Comparison of ENCODE assay signal across 23 mouse cellular contexts in genomic region chr1:133317149-133317548, GRCm38 (mm10). TPM values are rescaled to one million over a fixed set of nuclear protein-coding genes. Genes with fewer than 3 reads are reported as not detected.
A peak's percentile ranks its signal among the peaks of the same experiment; 100 is the strongest.
DNase-seq lines count a peak whose midpoint lies in the region; ATAC-seq and TF ChIP-seq lines count a peak whose summit lies in the region.
"Had no signal": no experiment of that assay in that cellular context is flagged by ENCODE, and none has a peak within 500 bp of the region (broad histone marks: within the 10 kb centered on the region; RNA-seq: fewer than 3 reads in every experiment).

No protein-coding gene starts in this region.

- TF ChIP-seq POLR2A in heart, adult 2 months (IDR thresholded peaks at IDR 0.05; ENCODE audit: insufficient read depth, low read depth, low read length) = no peak

- no peaks in the 10 kb centered on the region for H3K4me1 ChIP-seq in heart, adult 2 months (ENCODE audit: control insufficient read depth, insufficient read depth, low read length)
- no peaks in the 10 kb centered on the region for H3K4me1 ChIP-seq in liver, postnatal 0 days (ENCODE audit: insufficient read depth)
- peaks cover under 1% of the 10 kb centered on the region for H3K4me1 ChIP-seq in liver, embryonic 11.5 days (replicated peaks; ENCODE audit: control insufficient read depth, insufficient read depth, low read length)
- H3K4me1 ChIP-seq: limb, embryonic 13.5 days had no signal

- ATAC-seq in liver, postnatal 0 days = no peak
- ATAC-seq in liver, embryonic 11.5 days (replicated peaks; ENCODE audit: low FRiP score) = no peak
- ATAC-seq in megakaryocyte, adult 5-6 weeks (ENCODE audit: poor library complexity, severe bottlenecking) = no peak
- ATAC-seq: CD4-positive, CD25-positive, alpha-beta regulatory T cell, adult 4 months; hindbrain, embryonic 16.5 days had no signal

- intact Hi-C loops in heart, adult 2 months (cut with DNase I) = no loop called here
- intact Hi-C loops in heart, postnatal 14 days (cut with DNase I) = no loop called here

- H3K27ac ChIP-seq in heart, adult 2 months = no peak overlapping the region
- no peak overlapping the region for H3K27ac ChIP-seq in liver, postnatal 0 days (ENCODE audit: low read depth)
- H3K27ac ChIP-seq in liver, embryonic 11.5 days (ENCODE audit: low read depth, low read length) = no peak overlapping the region
- H3K27ac ChIP-seq: embryonic facial prominence, embryonic 15.5 days; limb, embryonic 13.5 days had no signal

- no peak overlapping the region for H3K9ac ChIP-seq in heart, adult 2 months (ENCODE audit: low read depth, low read length)
- H3K9ac ChIP-seq in liver, postnatal 0 days (replicated peaks) = no peak overlapping the region
- no peak overlapping the region for H3K9ac ChIP-seq in liver, embryonic 11.5 days (ENCODE audit: low read depth, low read length)
- H3K9ac ChIP-seq: embryonic facial prominence, embryonic 15.5 days; limb, embryonic 13.5 days had no signal

- no peaks in the 10 kb centered on the region for H3K36me3 ChIP-seq in heart, adult 2 months (ENCODE audit: control insufficient read depth, insufficient read depth, low read length)
- H3K36me3 ChIP-seq in liver, postnatal 0 days (replicated peaks; ENCODE audit: insufficient read depth, low read length) = 0 out of 2 replicates have a peak, but pooled peaks cover 2% of the 10 kb centered on the region
- no peaks in the 10 kb centered on the region for H3K36me3 ChIP-seq in liver, embryonic 11.5 days (ENCODE audit: control insufficient read depth, insufficient read depth, low read length)
- H3K36me3 ChIP-seq: embryonic facial prominence, embryonic 15.5 days; limb, embryonic 13.5 days had no signal

- no peaks in the 10 kb centered on the region for H3K9me3 ChIP-seq in liver, postnatal 0 days (ENCODE audit: low read length)
- H3K9me3 ChIP-seq in liver, embryonic 11.5 days (ENCODE audit: control insufficient read depth, low read length) = no peaks in the 10 kb centered on the region
- H3K9me3 ChIP-seq: embryonic facial prominence, embryonic 15.5 days; limb, embryonic 13.5 days had no signal

- peak; percentile 49 for TF ChIP-seq CTCF in heart, adult 2 months (IDR thresholded peaks at IDR 0.05)
- peak; percentile 44 for TF ChIP-seq CTCF in liver, postnatal 0 days (IDR thresholded peaks at IDR 0.05; ENCODE audit: low read depth)

- no peak for TF ChIP-seq EP300 in heart, adult 2 months (IDR thresholded peaks at IDR 0.05; ENCODE audit: insufficient read depth, low read depth, low read length)
- no peak for TF ChIP-seq EP300 in liver, postnatal 0 days (IDR thresholded peaks at IDR 0.05; ENCODE audit: low read depth)

- H3K79me2 ChIP-seq in heart, adult 2 months (replicated peaks; ENCODE audit: control insufficient read depth, insufficient read depth, low read length) = no peaks in the 10 kb centered on the region

- WGBS in heart, adult 2 months = 74% methylated on average over 1 of the region's 1 CpGs
- 72% methylated on average over 1 of the region's 1 CpGs for WGBS in liver, postnatal 0 days (ENCODE audit: insufficient replicate concordance)
- 68% methylated on average over 1 of the region's 1 CpGs for WGBS in liver, embryonic 11.5 days

- no peak overlapping the region for H3K4me2 ChIP-seq in liver, postnatal 0 days (ENCODE audit: low read depth, low read length)
- no peak overlapping the region for H3K4me2 ChIP-seq in liver, embryonic 11.5 days
- H3K4me2 ChIP-seq: embryonic facial prominence, embryonic 15.5 days; limb, embryonic 13.5 days; midbrain, embryonic 11.5 days had no signal

- no peaks in the 10 kb centered on the region for H3K27me3 ChIP-seq in heart, adult 2 months (ENCODE audit: control insufficient read depth, insufficient read depth, low read length)
- H3K27me3 ChIP-seq in liver, postnatal 0 days (ENCODE audit: insufficient read depth, low read length) = no peaks in the 10 kb centered on the region
- no peaks in the 10 kb centered on the region for H3K27me3 ChIP-seq in liver, embryonic 11.5 days (replicated peaks; ENCODE audit: control insufficient read depth, insufficient read depth, low read length)
- H3K27me3 ChIP-seq: embryonic facial prominence, embryonic 15.5 days; limb, embryonic 13.5 days had no signal

- no peak for DNase-seq in heart, adult 2 months
- no peak for DNase-seq in heart, postnatal 14 days
- no peak for DNase-seq in liver, postnatal 0 days
- DNase-seq in liver, embryonic 11.5 days (ENCODE audit: low spot score) = no peak
- DNase-seq in A20 (ENCODE audit: low read depth, low spot score) = peak; percentile 8
- DNase-seq in brain, adult 2 months (ENCODE audit: low read depth, low spot score) = peak; percentile 43
- no peak for DNase-seq in natural killer cell, adult 2 months (ENCODE audit: low spot score in 2 of 2)
- DNase-seq: cerebellum, adult 2 months; thymus, postnatal 4 days had no signal

- no peak overlapping the region for H3K4me3 ChIP-seq in heart, adult 2 months
- no peak overlapping the region for H3K4me3 ChIP-seq in liver, postnatal 0 days (ENCODE audit: low read depth, low read length)
- H3K4me3 ChIP-seq in liver, embryonic 11.5 days (ENCODE audit: low read depth, low read length) = no peak overlapping the region
- H3K4me3 ChIP-seq: embryonic facial prominence, embryonic 15.5 days; limb, embryonic 13.5 days had no signal

RNA-seq across cellular contexts. Expression of gene Kiss1, which starts 4.5 kb away (rescaled TPM):
- total RNA-seq in heart, adult 2 months (2021) = not detected
- not detected in 2 replicates for polyA plus RNA-seq in heart, adult 2 months (2012; rRNA removed)
- total RNA-seq in heart, postnatal 14 days (2021) = not detected
- not detected in 2 replicates for polyA plus RNA-seq in liver, postnatal 0 days (2015; fragmentation: Nextera tagmentation; extraction: Ambion mirVana)
- polyA plus RNA-seq in liver, embryonic 11.5 days (2014; fragmentation: Nextera tagmentation; extraction: Ambion mirVana) = not detected in 2 replicates
- total RNA-seq in megakaryocyte, adult 5-6 weeks (2015) = not detected in 2 replicates
- not detected in 2 replicates for total RNA-seq in megakaryocyte, adult 5-6 weeks (2017)
- total RNA-seq: adrenal gland, adult 18-20 months; granulocyte monocyte progenitor cell, adult 5-6 weeks; layer of hippocampus, adult 18-20 months; left cerebral cortex, adult 8-10 months had no signal
- polyA plus RNA-seq: CD4-positive, CD25-positive, alpha-beta regulatory T cell, adult 4 months; cerebellum, adult 2 months; heart, embryonic 16.5 days; hindbrain, embryonic 16.5 days; kidney, embryonic 14.5 days; limb, embryonic 13.5 days; midbrain, embryonic 11.5 days; spleen, adult 2 months had no signal

RNA-seq across cellular contexts. Expression of gene Golt1a, which starts 7.5 kb away (rescaled TPM):
- total RNA-seq in heart, adult 2 months (2021) = not detected
- 0.43 TPM in 1 of 2 replicates, not detected in the other for polyA plus RNA-seq in heart, adult 2 months (2012; rRNA removed)
- total RNA-seq in heart, postnatal 14 days (2021) = not detected
- 30.8 and 41.9 TPM in 2 replicates for polyA plus RNA-seq in liver, postnatal 0 days (2015; fragmentation: Nextera tagmentation; extraction: Ambion mirVana)
- polyA plus RNA-seq in liver, embryonic 11.5 days (2014; fragmentation: Nextera tagmentation; extraction: Ambion mirVana) = 2.0 and 2.5 TPM in 2 replicates
- not detected in 2 replicates for total RNA-seq in megakaryocyte, adult 5-6 weeks (2015)
- not detected in 2 replicates for total RNA-seq in megakaryocyte, adult 5-6 weeks (2017)
- total RNA-seq: granulocyte monocyte progenitor cell, adult 5-6 weeks; layer of hippocampus, adult 18-20 months had no signal
- polyA plus RNA-seq: CD4-positive, CD25-positive, alpha-beta regulatory T cell, adult 4 months; cerebellum, adult 2 months; forebrain, embryonic 11.5 days; heart, embryonic 16.5 days; hindbrain, embryonic 16.5 days; limb, embryonic 13.5 days; midbrain, embryonic 11.5 days; spleen, adult 2 months had no signal

RNA-seq across cellular contexts. Expression of gene Ren1, which starts 33.2 kb away (rescaled TPM):
- total RNA-seq in heart, adult 2 months (2021) = under 1 TPM in 1 of 2 experiments, not detected in 1; 0.14 TPM
- polyA plus RNA-seq in heart, adult 2 months (2012; rRNA removed) = 0.23 and 0.41 TPM in 2 replicates
- total RNA-seq in heart, postnatal 14 days (2021) = under 1 TPM in 1 of 2 experiments, not detected in 1; 0.24 TPM
- 0.64 and 0.88 TPM in 2 replicates for polyA plus RNA-seq in liver, postnatal 0 days (2015; fragmentation: Nextera tagmentation; extraction: Ambion mirVana)
- polyA plus RNA-seq in liver, embryonic 11.5 days (2014; fragmentation: Nextera tagmentation; extraction: Ambion mirVana) = 0.30 and 0.40 TPM in 2 replicates
- total RNA-seq in megakaryocyte, adult 5-6 weeks (2015) = not detected in 2 replicates
- total RNA-seq in megakaryocyte, adult 5-6 weeks (2017) = not detected in 2 replicates
- total RNA-seq: granulocyte monocyte progenitor cell, adult 5-6 weeks; left cerebral cortex, adult 8-10 months had no signal
- polyA plus RNA-seq: CD4-positive, CD25-positive, alpha-beta regulatory T cell, adult 4 months; forebrain, embryonic 11.5 days; midbrain, embryonic 11.5 days; spleen, adult 2 months had no signal

RNA-seq across cellular contexts. Expression of gene Etnk2, which starts 46.2 kb away (rescaled TPM):
- total RNA-seq in heart, adult 2 months (2021) = under 1 TPM; 0.29 to 0.93 TPM
- 0.70 and 0.84 TPM in 2 replicates for polyA plus RNA-seq in heart, adult 2 months (2012; rRNA removed)
- under 1 TPM; 0.49 to 0.67 TPM for total RNA-seq in heart, postnatal 14 days (2021)
- 39.5 and 39.6 TPM in 2 replicates for polyA plus RNA-seq in liver, postnatal 0 days (2015; fragmentation: Nextera tagmentation; extraction: Ambion mirVana)
- 4.5 and 5.8 TPM in 2 replicates for polyA plus RNA-seq in liver, embryonic 11.5 days (2014; fragmentation: Nextera tagmentation; extraction: Ambion mirVana)
- total RNA-seq in megakaryocyte, adult 5-6 weeks (2015) = not detected in 2 replicates
- not detected in 2 replicates for total RNA-seq in megakaryocyte, adult 5-6 weeks (2017)
- total RNA-seq: granulocyte monocyte progenitor cell, adult 5-6 weeks had no signal
- polyA plus RNA-seq: CD4-positive, CD25-positive, alpha-beta regulatory T cell, adult 4 months had no signal

Comparison
In these comparisons a context has a peak if more than half of its experiments do, and no peak if none do; other contexts are left out.
1. DNase-seq: peak in A20 (single experiment) and brain, adult 2 months (single experiment); none in heart, adult 2 months (0 of 2), heart, postnatal 14 days (0 of 2), liver, postnatal 0 days (single experiment), liver, embryonic 11.5 days (single experiment) and natural killer cell, adult 2 months (0 of 2).